Mouse (Mus musculus) megakaryocyte, adult 5-6 weeks (primary cell): ENCODE measurements around the gene Acad9. TPM values are rescaled to one million over a fixed set of nuclear protein-coding genes. Genes with fewer than 3 reads are reported as not detected.
A peak's percentile ranks its signal among the peaks of the same experiment; 100 is the strongest.
"Not testable (repeated sequence)": the region's sequence is repeated elsewhere in the genome, so short reads cannot be mapped to it uniquely, and the experiment has no call there.

Experiments
- ATAC-seq: 2 replicates; pipeline ENCODE4 v1.8.0; 2016; ENCODE audit warnings: mild to moderate bottlenecking, inconsistent platforms; ENCODE audit not compliant: poor library complexity, severe bottlenecking
- total RNA-seq, 2 experiments: library from RNA; stranded (forward) in 1 of 2; stranded (reverse) in 1 of 2; fragments of 153-499, 151-499 nt in 1 of 2; fragments of 221-1000, 200-1000 nt in 1 of 2; gene quantifications; 2 replicates each; pipeline versions ENCODE4 v1.2.3 to v1.2.4; 2015 to 2017

Acad9 gene
- total RNA-seq, 2 experiments from 2014 or later = 15.2 to 27.5 TPM

GRCm38 (mm10) chr3:36085394-36085793, 19.6 kb downstream of the Acad9 start:
- ATAC-seq = no peak

GRCm38 (mm10) chr3:36087591-36087990, 21.8 kb downstream of the Acad9 start:
- ATAC-seq = no peak

- ATAC-seq = peak; percentile 56; the same call in 1 of the 2 replicates
Measured at GRCm38 (mm10) chr3:36095371-36095770, 29.6 kb downstream of the Acad9 start.

GRCm38 (mm10) chr3:36116076-36116475, 50.3 kb downstream of the Acad9 start:
- ATAC-seq = no peak

DNA sequence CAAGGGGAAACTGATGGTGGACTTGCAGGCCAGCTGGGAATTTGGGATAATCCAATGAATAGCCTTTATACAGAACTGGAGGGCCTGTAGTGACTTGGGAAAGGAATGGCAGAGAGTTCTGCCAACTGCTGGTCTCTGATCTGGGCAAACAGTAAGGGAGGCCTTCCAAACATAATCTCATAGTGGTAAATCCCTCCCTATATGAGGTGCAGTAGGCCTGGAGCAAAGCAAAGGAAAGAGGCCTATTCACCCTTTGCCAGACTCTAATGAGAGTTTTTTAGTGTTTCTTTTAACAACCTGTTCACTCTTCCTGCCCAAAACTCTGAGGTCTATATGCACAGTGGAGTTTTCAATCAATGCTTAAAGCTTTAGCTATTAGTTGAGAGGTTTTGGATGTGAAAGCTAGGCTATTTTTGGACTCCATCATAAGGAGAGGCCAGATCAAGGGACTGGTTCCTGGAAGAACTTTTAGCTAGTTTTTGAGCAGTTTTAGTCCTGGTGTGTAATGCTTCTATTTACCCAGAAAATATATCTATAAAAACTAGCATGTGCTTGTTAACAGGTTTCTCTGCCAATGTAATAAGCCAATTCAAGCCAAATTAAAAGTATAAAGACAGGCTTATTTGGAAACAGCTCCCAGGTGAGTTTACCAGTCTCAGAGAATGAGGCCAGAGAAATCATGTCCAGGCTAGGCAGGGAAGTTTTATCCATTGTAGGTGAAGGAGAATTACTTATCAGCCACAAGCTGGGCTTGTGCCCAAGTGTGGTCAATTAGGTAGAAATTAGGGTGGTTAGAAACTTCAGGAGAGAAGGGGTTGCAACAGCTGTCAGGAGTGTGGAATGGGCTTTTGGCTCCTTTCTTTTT, 54.1 kb downstream of the Acad9 start:
- ATAC-seq = no peak

- ATAC-seq = not testable (repeated sequence)
Measured at GRCm38 (mm10) chr3:36126176-36126575, 60.4 kb downstream of the Acad9 start.

- ATAC-seq = peak; percentile 95
Measured at GRCm38 (mm10) chr3:36136152-36136551, 70.4 kb downstream of the Acad9 start.

GRCm38 (mm10) chr3:36137560-36137959, 71.8 kb downstream of the Acad9 start:
- peak; percentile 62; the same call in 1 of the 2 replicates for ATAC-seq

DNA sequence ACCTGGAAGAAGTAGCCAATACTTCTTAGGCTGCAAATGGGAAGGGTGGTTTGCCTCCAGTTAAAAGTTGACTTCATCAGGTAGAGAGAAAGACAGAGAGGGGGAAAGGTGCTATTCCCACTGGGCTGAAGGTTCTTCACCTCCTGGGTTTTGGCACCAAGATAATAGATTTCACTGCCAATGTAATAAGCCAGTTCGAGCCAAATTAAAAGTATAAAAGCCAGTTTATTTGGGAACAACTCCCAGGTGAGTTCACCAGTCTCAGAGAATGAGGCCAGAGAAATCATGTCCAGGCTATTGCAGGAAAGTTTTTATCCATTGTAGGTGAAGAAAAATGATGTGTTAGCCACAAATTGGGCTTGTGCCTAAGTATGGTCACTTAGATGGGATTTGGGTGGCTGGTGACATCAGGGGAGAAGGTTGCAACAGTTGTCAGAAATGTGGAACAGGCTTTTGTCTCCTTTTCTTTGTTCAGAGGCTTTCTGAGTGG, 72.4 kb downstream of the Acad9 start:
- ATAC-seq = no peak

DNA sequence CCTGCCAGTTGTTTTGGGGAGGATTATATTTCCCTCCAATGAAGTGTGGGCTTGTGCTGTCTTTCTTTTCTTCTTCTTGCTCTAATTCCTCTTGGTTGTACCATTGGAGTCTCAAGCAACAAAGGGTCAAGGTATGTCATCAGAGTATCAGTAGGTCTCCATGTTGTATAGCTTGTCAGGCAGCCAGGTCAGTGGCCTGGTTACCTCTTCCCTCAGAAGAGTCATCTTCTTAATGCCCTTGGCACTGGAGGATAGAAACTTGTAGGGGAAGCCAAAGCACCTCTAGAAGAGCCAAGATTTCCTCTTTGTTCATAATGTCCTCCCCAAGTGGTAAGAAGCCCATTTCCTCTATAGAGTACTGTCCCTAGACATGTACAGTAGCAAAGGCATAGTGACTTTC, 73.2 kb downstream of the Acad9 start:
- no peak for ATAC-seq

Other genes with a start within 250 kb of the Acad9 start
- gene Dcun1d1, start 128.5 kb upstream of the Acad9 start, total RNA-seq (2015) = 131 and 137 TPM in 2 replicates
- 154 and 189 TPM in 2 replicates for gene Dcun1d1, start 128.5 kb upstream of the Acad9 start, total RNA-seq (2017)
- 14.4 and 17.9 TPM in 2 replicates for gene Mccc1, start 65.3 kb upstream of the Acad9 start, total RNA-seq (2015)
- gene Mccc1, start 65.3 kb upstream of the Acad9 start, total RNA-seq (2017) = 5.0 and 5.5 TPM in 2 replicates
- gene Ccdc144b, start 12.4 kb upstream of the Acad9 start, total RNA-seq (2015) = not detected in 2 replicates
- gene Ccdc144b, start 12.4 kb upstream of the Acad9 start, total RNA-seq (2017) = 0.07 TPM in 1 of 2 replicates, not detected in the other
- 2.8 and 4.4 TPM in 2 replicates for gene D3Ertd254e, start 85.0 kb downstream of the Acad9 start, total RNA-seq (2015)
- gene D3Ertd254e, start 85.0 kb downstream of the Acad9 start, total RNA-seq (2017) = 2.5 and 4.0 TPM in 2 replicates
- gene Qrfpr, start 156.3 kb downstream of the Acad9 start, total RNA-seq (2015) = not detected in 2 replicates
- 0.11 TPM in 1 of 2 replicates, not detected in the other for gene Qrfpr, start 156.3 kb downstream of the Acad9 start, total RNA-seq (2017)